Mouse (Mus musculus): ENCODE results near the gene Gtf3c1.

The Gtf3c1 gene

DNA sequence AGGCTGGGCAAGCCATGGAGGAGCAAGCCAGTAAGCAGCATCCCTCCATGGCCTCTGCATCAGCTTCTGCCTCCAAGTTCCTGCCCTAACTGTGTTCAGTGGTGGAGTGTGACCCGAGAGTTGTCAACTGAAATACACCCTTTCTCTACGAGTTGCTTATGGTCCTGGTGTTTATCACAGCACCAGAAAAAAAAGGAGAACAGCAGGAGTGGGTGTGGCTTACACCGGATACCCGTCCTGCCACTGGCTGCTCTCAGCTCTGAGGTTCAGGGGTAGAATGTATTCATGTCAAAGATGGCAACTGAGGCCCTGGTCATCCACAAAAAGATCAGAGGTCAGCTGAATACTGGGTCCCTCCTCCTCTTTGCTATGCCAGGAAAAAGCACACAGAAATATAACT lies 87.5 kb downstream of the Gtf3c1 start:
- DNase-seq (ENCODE audit: low spot score in 2 of 2): no peak

DNA sequence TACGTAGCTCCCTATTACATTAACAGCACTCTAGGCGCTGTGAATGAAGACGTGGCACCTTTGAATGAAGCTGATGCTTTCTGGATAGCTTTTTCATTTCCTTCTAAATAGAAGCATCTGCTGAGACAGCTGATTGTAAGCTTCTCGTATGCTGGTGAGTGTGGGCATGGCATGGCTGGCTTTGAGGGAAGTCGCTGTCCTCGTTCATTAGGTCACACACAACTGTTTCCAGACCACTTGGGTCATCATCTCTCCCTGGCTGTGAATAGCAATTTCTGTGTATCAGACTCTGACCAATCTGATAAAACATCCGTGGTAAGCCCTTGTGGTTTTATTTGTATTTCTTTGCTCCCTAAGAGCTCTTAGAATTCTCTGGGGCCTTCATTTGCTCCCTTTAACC lies 89.6 kb downstream of the Gtf3c1 start:
- DNase-seq (ENCODE audit: low spot score in 2 of 2): no peak

DNA sequence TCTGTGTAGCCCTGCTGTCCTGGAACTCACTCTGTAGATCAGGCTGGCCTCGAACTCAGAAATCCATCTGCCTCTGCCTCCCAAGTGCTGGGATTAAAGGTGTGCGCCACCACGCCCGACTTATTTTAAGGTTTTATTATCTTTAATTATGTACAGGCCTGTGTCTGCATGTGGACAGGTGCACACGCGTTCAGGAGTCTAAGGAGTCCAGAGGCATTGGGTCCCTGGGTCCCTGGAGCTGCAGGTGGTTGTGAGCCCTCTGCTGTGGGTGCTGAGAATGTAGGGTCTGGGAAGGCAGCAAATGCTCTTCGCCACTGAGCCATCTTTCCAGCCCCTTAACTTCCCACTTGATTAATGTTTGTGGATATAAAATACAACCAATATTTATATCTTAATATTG lies 92.1 kb downstream of the Gtf3c1 start:
- no peak for DNase-seq (ENCODE audit: low spot score in 2 of 2)

DNA sequence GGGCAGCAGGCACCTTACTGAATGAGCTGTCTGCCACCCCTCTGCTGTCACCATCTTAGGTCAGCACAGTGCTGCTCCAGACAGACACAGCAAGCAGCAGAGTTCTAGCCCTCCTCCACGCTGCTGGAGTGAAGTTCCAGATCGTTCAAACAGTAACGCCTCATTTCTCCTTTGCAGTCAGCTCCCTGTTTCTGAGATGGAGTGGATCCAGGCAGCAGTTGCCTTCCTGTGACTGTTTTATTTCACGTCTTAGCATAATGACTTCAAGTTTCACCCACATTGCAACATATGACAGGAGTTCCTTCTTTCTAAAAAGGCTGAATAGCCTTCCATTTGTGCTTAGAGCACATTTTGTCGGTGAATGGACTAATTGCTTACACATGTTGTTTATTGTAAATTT lies 94.0 kb downstream of the Gtf3c1 start:
- DNase-seq (ENCODE audit: low spot score in 2 of 2): no peak

DNA sequence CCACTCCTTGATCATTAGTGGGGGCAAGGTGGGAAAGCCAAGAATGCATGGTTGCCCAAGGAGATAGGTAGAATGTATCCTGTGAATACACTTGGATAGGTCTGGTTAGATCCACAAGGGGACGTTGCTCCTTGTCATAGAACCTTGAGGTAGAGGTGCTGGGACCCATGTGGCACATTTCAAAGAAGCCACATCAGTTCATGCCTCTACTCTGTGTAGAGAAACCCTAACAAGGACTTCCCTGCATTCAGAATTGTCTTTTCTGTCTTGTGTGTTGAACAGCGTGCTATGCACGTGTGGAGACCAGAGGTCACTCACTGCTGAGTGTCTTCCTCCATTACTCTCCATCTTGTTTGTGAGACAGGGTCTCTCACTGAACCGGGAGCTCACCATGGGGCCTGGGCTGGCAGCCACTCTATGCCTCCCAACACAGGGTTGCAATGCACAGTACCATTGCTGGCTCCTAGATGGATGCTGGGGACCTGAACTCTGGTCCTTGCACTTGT lies 99.3 kb downstream of the Gtf3c1 start:
- no peak for DNase-seq (ENCODE audit: low spot score in 2 of 2)

DNA sequence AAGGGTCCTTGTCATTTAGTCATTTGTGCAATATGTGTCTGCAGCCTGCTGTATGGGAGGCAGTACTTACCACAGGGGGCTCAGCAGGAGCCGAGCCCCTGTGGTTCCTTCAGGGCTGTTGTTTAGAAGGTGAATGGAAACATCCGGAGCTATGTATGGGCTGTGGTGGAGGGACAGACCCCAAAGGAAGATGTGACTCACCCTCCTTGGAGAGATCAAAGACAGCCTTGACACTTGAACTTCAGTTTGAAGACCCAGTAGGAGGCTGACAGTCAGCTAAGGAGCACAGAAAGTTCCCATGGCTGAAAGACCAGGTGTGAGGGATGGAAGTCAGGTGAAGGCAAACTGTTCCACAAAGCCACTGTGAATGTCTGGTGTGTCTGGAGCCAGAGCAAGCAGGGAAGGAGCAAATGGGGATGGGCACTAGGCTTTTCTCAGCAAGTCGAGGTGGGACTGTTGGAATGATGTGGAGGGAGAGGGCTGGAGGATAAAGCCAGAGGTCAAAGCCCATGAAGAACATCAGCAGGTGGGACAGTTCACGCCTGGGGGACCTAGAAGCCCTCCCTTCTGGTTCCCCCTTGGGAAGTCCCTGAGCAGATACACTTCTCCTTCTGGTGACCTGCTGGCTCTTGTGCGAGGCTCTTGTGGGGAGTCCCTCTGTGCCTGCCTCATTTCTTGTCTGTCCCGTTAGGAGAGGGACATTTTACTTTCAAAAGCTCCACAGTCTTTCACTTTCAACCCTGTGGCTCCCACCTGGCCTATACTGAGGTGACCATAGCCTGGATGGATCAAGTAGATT lies 100.0 kb downstream of the Gtf3c1 start:
- no peak for DNase-seq (ENCODE audit: low spot score in 2 of 2)

DNA sequence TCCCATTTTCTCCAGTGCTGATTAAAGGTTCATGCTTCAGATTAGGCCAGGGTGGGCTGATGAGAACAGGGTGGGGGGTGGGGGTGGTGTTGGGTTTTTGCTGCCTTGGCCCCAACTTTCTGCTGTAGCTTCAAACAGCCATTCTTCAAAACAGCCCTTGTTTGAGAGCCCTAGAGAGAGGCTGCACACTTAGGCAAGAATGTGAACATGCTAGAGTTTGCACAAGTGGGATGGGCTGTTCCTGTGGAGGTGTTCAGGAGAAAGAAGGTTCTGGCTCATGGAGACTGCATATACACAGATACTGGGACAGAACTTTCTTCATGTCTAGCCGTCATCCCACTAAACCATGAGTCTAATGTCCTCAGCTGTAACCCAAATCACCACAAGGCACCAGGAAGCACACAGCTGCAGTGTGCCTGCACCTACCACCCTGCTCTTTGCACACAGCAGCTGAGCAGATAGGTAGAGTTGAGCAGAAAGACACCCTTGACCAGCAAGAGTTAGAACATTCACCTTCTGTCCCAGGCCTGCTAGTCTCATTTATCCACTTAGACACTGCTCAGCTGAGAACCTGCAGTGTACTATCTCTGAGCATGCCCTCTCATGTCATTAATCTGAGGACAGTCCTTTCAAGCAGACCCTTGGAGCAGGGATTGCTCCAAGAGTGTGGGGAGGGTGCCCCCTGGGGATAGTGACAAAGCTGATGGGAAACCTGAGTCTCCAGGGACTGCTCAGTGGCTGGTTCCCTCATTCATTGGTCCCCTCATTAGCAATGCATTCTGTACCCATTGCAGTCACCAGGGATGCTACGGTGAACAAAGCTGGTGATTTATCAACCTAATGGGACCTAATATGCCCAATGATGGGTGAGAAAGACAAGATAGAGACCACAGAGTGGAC lies 101.1 kb downstream of the Gtf3c1 start:
- no peak for DNase-seq (ENCODE audit: low spot score in 2 of 2)

DNA sequence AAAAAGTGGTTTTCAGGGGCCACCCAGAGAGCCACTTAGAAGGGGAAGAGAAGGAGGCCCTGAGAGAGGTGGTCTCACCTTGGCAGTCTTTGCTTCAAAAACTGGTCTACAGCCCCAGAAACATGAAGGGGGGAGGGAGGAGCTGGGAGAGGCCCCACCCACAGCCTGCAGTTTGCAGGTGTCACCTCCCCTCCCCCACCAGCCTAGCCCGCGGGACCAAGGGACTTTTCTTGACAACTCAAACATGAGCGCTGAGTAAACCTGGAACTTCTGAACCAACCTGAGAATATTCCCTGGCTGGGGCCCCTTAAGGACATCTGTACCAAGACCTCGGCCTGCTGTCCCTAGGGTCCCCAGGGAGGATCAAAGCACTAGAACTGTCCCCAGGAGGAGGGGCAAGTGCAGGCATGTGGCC lies 101.8 kb downstream of the Gtf3c1 start:
- no peak for DNase-seq (ENCODE audit: low spot score in 2 of 2)

DNA sequence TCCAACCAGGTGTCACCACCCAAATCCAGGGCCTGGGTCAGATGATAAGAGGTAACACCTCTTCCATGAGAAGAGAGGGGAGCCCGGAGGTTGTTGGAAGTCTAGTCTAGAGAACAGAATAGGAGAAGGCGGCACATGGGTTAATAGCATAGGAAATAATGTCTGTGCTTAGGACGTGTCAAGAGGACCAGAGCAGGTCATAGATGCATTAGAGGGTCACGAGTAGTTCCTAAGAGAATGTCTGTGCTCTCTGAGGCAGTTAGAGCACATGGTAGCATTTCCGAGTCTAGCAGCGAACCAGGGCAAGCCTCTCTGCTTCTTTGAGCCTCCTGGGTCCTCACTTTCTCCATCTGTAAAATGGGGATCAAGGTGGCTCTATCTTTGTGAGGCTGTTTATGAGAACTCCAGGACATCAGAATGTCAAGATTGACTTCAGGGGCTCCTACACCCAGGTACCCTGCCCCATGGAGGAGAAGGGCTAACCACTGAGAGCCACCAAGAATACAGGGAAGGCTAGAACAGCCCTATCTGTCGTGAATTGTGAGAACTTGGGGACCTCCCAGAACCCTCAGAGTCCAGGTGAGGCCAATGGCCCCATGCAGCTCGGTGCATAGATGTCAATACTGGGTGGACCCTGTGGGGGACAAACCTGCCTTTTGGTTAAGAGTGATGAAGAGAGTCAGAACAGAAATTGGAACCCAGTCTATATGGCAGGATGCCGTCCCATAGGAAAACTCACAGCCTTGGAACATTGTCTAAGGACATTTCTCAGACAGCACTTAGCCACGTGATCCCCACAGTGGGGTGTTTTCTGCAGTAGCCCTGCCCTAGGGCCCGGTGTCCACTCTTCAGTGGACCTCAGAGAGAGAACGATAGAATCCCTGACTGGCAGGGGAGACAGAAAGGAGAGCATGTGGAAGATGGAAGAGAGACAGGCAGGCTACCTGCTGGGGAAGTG lies 102.9 kb downstream of the Gtf3c1 start:
- DNase-seq (ENCODE audit: low spot score in 2 of 2): no peak

DNA sequence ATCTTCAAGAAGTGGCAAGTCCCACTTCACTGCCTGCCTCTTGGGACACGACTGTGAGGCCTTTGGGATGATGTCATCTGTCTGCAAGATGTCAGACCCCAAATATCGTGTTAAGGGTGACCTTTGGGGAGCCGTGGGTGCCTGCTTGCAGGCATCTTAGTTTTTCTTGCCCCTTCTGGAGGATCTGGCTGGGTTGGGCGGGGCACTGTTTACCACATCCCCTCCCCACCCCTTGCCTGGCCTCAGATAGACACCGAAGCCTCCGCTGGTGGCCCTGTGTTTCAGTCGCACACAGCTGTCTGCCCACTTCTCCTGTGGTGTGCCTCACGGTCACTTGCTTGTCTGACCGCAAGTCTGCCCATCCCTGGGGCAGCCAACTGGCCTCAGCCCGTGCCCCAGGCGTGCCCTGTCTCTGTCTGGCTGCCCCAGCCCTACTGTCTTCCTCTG lies 104.4 kb downstream of the Gtf3c1 start, which contains the start of gene Il21r:
Il21r (plus strand) TSS at position 245 of the 447 bp plus-strand sequence.
- peak in 1 of 2 experiments; percentile 56 for DNase-seq (ENCODE audit: low spot score in 2 of 2)

DNA sequence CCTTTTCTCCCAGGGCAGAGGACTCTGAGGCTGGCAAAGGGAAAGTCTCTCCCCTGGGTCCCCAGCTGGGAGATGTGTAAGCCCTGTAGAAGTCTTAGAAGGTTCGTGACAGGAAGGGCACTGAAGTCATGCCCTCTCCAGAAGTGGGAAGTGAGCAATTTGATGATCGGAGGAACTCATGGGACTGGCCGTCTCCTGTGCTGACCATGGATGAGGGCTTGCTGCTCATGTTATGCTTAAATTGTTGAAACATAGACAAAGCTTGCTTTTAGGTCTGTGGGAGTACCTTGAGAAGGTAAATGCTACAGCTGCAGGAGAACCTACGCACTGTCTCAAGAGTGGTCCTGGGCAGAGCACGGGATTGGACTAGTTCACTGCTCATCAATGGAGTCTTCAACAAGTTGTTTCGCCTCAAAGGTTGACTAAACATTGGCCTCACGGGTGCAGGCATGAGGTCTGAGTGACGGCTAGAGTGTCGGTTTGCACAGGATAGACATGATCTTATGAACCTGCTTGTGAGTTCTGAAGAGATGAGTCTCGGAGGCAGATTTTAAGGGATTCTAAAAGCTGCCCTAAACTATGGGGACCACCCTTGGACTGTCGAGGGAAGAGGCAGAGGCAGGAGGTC lies 105.6 kb downstream of the Gtf3c1 start:
- peak in 1 of 2 experiments; percentile 41 for DNase-seq (ENCODE audit: low spot score in 2 of 2)

DNA sequence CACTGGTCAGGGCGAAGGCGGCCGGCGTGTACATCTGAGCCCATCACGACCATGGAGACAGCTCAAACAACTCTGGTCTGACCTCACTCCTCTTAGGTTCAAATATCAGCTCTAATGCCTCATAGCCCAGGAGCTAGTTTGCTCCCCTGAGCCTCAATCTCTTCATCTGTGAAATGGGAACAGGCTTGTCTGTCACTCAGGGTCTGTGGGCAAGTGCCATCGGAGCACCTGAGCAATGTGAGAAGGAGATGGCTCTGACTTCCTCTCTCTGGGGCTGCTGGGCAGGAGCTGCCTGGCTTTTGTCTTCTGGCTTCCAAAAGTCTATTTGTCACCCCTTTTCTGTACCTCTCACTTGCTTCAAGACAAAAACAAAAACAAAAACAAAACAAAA lies 106.3 kb downstream of the Gtf3c1 start:
- DNase-seq (ENCODE audit: low spot score in 2 of 2): no peak

DNA sequence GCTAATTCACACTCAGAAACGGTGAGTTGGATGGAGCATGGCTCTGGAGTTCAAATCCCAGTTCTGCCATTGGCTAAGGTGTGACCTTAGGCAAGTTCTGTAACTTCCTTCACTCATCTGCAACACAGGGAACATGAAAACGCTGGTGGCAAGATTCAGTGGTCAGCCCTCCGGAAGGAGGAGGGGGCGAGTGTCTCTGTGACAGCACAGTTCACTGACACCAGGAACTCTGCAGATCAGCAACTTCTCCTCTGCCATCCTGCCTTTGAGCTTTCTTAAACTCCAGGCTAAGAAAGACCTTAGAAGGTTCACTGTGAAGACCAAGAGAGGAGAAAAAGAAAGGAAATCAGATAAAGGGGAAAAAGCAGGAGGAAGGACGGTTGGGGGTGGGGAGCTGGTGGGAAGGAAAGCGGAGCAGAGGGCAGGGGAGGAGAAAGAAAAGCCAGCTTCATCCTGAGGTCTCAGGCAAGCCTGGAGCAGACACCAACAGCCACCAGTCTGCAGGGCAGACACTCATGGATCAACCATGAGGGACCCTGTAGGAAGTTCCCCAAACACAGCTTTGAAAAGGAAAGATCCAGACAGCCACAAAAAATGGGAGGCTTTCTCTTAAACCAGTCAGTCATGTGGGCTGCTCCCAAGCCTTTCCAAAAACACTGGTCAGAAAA lies 106.8 kb downstream of the Gtf3c1 start:
- no peak for DNase-seq (ENCODE audit: low spot score in 2 of 2)

DNA sequence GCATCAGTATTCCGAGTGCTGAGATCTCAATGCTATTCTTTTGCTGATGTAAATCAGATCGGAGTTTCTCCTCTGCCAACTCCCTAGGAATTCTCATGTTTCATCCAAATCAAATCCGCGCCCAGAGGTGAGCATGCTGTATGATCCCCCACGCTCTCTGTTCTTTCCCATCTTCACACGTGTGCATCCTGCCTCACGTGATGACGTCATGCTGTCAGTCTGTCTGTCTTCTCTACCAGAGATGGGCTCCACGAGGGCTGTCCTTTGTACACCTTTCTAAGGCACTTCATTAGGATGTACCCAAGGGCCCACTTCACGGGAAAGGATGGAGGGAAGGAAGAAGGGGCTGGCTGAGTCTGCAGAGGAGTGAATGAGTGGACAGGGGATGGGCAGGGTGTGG lies 107.4 kb downstream of the Gtf3c1 start:
- DNase-seq (ENCODE audit: low spot score in 2 of 2): no peak

DNA sequence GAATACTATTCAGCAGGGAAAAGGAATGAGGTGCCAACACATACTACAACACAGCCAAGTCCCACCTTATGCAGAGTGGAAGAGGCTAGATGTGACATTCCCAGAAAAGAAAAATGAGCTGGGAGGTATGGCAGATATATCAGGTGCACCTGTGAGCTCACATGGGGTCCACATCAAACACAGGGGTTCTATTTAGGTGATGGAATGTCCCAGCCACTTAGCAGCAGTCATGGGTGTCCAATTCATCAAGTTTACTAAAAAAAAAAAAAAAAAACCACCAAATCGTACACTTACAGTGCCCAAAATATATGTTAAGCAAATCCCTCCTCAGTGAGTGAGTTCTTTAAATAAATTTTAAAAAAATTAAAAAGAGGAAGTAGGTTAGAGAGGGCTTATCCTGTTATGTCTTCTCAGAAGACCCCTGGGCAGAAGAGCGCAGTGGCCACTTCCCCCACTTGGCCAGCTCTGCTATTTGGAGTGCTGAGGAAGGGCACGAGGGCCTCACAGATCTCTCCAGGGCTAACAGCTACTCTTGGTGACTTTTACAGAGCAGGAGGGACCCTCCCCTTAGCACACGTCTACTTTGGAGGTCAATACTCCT lies 108.1 kb downstream of the Gtf3c1 start:
- DNase-seq (ENCODE audit: low spot score in 2 of 2): no peak

DNA sequence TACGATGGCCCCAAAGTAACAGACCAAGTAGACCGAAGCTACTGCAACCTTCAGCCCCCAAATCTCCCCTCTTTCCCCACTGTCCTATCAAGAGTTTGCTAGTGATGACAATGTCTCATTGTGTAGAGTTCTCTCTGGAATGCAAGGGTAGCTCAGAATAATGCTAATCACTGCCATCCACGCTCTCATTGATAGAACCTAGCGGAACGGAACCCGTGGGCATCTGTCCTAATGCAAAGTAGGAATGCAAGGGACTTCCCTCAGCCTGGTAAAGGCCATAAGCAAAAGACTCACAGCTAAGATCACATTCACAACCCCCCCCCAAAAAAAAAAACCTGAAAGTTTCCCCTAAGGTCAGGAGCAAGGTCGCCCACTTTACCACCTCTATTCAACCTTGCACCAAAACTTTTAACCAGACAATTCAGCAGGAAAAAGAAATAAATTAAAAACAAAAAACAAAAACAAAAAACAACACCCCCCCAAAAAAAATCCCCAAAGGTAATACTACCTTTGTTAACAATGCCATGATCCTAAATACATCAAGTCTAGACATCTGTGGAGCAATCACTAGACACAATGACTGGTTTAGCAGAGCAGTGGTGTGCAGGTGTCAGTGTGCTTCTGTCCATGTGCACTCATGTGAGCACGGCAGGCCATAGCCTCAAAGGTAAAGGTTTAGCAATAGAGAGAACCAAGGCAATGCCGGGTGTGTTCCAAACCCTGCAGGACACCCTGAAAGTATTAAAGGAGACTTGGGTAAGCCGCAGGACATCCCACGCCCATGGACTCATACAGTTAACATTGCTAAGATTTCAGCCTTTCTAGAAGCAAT lies 109.8 kb downstream of the Gtf3c1 start:
- DNase-seq (ENCODE audit: low spot score in 2 of 2): no peak

DNA sequence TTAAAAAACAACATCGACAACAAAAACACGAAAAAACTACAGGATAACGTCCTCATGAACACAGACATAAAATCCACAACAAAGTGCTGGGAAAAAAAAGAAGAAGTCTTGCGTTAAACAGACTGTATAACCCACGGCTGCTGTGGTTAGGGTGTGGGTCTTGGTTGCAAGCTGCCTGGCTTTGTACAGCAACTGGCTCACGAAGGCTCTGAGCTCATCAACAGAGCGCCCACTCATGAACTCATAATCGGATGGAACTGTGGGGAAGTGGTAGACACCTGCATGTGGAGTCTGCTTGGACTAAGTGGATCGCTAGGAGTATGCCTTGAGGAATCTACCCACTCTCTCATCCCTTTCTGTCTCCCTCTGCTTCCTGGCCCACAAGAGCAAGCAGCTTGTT lies 110.5 kb downstream of the Gtf3c1 start:
- no peak for DNase-seq (ENCODE audit: low spot score in 2 of 2)

DNA sequence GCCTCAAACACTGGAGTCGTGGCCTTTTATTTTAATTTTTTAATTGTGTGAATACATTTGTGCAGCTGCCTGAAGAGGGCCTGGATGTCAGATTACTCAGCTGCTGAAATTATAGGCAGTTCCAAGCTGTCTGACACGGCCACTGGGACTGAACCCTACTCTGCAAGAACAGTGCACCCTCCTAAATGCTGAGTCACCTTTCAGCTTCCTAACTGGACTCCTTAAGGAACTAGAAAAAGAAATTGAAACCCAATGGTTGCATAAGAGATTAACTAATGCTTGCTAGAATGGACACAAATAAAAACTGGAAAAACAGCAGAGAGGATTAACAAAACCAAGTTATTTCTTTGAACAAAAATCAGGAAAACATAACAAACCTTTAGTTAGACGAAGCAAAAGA lies 111.2 kb downstream of the Gtf3c1 start:
- no peak for DNase-seq (ENCODE audit: low spot score in 2 of 2)

DNA sequence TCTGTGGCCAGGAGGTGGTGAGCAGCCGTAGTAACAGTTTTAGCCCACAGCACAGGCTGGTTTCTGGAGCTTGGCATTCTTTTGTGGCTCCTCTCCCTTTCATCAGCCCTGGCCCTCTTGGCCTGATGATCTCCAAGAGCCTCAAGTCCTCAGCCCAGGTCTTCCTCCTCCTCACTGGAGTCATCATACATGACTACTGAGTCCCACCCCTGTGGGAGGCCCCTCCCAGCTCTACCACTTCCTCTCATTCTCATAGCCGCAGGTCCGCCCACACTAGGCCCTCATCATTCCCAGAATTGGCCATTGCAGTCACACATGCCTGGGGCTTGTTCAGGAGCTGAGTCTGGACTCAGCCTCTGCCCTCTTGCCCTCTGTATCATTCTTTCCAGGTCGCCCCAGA lies 113.7 kb downstream of the Gtf3c1 start:
- no peak for DNase-seq (ENCODE audit: low spot score in 2 of 2)

Data from heart, adult 9 months (tissue).